Mouse (Mus musculus): ENCODE results near the gene Rab36. TPM values are rescaled to one million over a fixed set of nuclear protein-coding genes. Genes with fewer than 3 reads are reported as not detected.
A peak's percentile ranks its signal among the peaks of the same experiment; 100 is the strongest.

The Rab36 gene
- polyA plus RNA-seq, 1 experiment from 2014 or later = 15.0 TPM

DNA sequence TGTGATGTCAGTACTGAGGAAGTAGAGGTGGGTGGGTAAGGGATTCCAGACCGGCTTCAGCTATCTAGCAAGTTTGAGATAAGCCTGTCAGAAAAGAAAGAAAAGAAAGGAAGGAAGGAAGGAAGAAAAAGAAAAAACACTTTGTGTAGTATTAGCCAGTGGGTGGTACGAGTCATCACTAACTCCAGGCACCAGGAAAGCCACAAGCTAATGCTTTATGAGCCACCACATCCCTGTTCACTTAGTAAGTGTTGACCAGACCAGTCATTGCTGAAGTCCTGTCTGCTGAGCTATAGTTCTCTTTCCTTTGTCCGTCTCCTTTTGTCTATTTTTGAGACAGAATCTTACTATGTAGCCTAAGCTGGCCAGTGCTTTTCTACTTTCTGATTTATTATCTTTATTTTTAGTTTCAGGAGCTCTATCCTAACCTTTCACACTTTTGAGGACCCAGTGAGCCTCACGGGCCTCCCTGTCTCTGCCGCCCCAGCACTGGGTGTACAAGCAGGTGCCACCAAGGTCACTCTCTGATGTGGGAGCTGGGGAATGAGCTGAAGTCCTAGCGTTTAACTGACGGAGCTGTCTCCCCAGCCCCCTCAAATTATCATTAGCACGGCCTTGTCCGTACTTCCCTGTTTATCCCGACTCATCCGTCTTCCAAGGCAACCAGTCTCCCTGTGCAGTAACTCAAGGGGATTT, 33.6 kb downstream of the Rab36 start:
- peaks cover 6% of the 10 kb centered on the region; the same call in 1 of the 2 replicates for H3K36me3 ChIP-seq
- no peak for ATAC-seq (ENCODE audit: insufficient number of reproducible peaks, low FRiP score, low TSS enrichment, low read depth)

GRCm38 (mm10) chr10:75075665-75076064, 38.8 kb downstream of the Rab36 start:
- H3K9me3 ChIP-seq (replicated peaks) = no peaks in the 10 kb centered on the region
- no peak overlapping the region for H3K27ac ChIP-seq (replicated peaks)
- no peak overlapping the region for H3K9ac ChIP-seq
- H3K36me3 ChIP-seq = no peaks in the 10 kb centered on the region
- H3K27me3 ChIP-seq = no peaks in the 10 kb centered on the region
- H3K4me2 ChIP-seq (replicated peaks) = no peak overlapping the region
- no peak overlapping the region for H3K4me3 ChIP-seq (replicated peaks)
- peaks cover 10% of the 10 kb centered on the region for H3K4me1 ChIP-seq
- no peak for ATAC-seq (ENCODE audit: insufficient number of reproducible peaks, low FRiP score, low TSS enrichment, low read depth)
- 63% methylated on average over 5 of the region's 5 CpGs for WGBS

More for the DNA sequence above, 33.6 kb downstream of the Rab36 start:
- Histone ChIP-seq H3K4me3 (replicated peaks) (no peak overlapping the region), H3K4me2 (replicated peaks) (no peak overlapping the region), H3K4me1 (peaks cover 24% of the 10 kb centered on the region; the same call in 1 of the 2 replicates), H3K27me3 (no peaks in the 10 kb centered on the region), H3K27ac (replicated peaks) (no peak overlapping the region), H3K9ac (no peak overlapping the region), H3K9me3 (replicated peaks) (no peaks in the 10 kb centered on the region)
- WGBS = 74% methylated on average over 11 of the region's 11 CpGs

DNA sequence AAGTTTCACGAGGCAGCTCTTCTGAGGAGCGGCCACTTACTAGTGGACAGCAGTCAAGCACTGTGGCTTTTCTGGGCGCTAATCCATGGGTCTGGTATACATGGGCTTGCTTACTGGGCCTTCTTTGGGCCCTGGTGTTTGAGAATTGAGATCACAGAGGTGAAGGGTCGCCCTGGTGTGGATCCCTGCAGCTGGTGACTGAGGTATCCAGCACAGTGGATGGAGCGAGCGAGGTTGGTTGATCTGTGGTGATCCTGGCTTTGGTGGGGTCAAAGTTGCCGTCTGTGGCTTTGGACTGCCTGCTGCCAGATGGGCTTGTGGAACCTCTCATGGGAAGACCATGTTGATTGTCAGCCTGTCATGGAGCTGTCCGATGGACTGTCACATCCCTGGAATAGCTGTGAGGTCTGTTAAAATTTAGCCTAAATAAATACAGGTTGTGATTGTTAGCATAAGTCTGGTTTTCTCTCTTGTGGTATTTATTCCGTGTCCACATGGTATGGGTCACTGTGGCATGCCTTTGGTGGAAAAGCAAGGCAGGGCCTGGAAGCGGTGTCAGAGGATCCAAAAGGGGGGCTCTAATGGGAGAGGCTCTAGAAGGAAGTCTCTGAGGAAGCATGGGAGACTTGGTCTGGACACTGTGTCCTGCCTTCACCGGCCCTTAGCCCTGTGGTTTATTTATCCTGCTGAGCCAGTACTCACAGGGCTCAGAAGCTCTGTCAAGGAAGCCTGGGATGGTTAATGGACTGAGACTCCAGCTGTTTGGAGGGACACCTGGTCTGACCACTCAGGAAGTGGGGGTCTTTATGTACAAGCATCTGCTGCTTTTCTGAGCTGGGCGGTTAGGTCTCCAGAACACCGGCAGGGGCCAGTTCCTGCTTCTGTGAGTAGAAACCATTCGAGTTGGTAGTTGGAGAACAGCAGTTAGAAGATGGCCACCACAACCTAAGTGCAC, 41.6 kb downstream of the Rab36 start:
- Histone ChIP-seq H3K36me3 (no peaks in the 10 kb centered on the region), H3K9ac (no peak overlapping the region), H3K27me3 (no peaks in the 10 kb centered on the region), H3K4me1 (peaks cover 10% of the 10 kb centered on the region), H3K9me3 (replicated peaks) (no peaks in the 10 kb centered on the region), H3K4me3 (replicated peaks) (no peak overlapping the region), H3K4me2 (replicated peaks) (no peak overlapping the region), H3K27ac (replicated peaks) (no peak overlapping the region)
- ATAC-seq (ENCODE audit: insufficient number of reproducible peaks, low FRiP score, low TSS enrichment, low read depth) = no peak
- 74% methylated on average over 14 of the region's 14 CpGs for WGBS

GRCm38 (mm10) chr10:75085330-75085729, 48.5 kb downstream of the Rab36 start:
- Histone ChIP-seq H3K4me2 (replicated peaks) (no peak overlapping the region), H3K27ac (replicated peaks) (no peak overlapping the region), H3K36me3 (no peaks in the 10 kb centered on the region), H3K9me3 (replicated peaks) (no peaks in the 10 kb centered on the region), H3K27me3 (no peaks in the 10 kb centered on the region), H3K4me1 (no peaks in the 10 kb centered on the region), H3K9ac (no peak overlapping the region), H3K4me3 (replicated peaks) (no peak overlapping the region)
- no peak for ATAC-seq (ENCODE audit: insufficient number of reproducible peaks, low FRiP score, low TSS enrichment, low read depth)
- 65% methylated on average over 1 of the region's 1 CpGs for WGBS

- ATAC-seq (ENCODE audit: insufficient number of reproducible peaks, low FRiP score, low TSS enrichment, low read depth) = no peak
- no peaks in the 10 kb centered on the region for H3K27me3 ChIP-seq
- 92% methylated on average over 4 of the region's 4 CpGs for WGBS
Measured at GRCm38 (mm10) chr10:75088471-75088870, 51.6 kb downstream of the Rab36 start.

DNA sequence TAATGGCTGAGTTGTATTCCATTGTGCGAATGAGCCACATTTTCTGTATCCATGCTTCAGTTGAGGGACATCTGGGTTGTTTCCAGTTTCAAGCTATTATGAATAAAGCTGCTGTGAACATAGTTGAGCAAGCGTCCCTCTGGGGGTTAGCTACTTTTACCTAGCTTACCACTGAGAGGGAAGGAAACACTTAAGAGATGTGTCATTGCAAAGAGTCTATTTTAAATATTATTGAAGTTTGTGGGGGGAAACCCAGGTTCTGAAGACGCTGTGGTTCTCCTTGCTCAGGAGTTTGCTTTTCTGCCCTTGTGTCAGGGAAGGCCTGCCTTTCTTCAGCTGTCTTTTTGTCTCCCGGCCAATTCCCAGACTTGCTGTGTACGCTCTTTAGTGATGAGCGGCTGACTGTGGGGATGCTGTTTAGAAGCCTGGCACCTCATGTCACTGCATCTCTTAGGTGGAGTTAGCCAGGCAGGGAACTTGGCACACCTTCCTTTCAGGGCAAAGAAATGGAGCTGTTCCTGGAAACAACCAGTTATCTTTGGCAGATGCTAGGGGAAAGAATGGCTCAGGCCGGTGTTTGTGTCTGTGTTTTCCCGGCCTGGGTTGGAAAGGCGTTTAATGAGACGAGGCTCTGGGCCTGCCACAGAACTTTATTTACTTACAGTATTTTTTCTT, 54.8 kb downstream of the Rab36 start:
- Histone ChIP-seq H3K4me1 (peaks cover 19% of the 10 kb centered on the region), H3K27ac (replicated peaks) (peak overlapping the region; percentile 48; the same call in 1 of the 2 replicates), H3K36me3 (no peaks in the 10 kb centered on the region), H3K9me3 (replicated peaks) (no peaks in the 10 kb centered on the region), H3K27me3 (no peaks in the 10 kb centered on the region), H3K4me2 (replicated peaks) (no peak overlapping the region), H3K9ac (no peak overlapping the region), H3K4me3 (replicated peaks) (no peak overlapping the region)
- no peak for ATAC-seq (ENCODE audit: insufficient number of reproducible peaks, low FRiP score, low TSS enrichment, low read depth)
- WGBS = 73% methylated on average over 10 of the region's 10 CpGs

More at GRCm38 (mm10) chr10:75088471-75088870, 51.6 kb downstream of the Rab36 start:
- no peak overlapping the region for H3K9ac ChIP-seq
- no peak overlapping the region for H3K4me3 ChIP-seq (replicated peaks)
- H3K4me1 ChIP-seq = peaks cover 13% of the 10 kb centered on the region
- no peak overlapping the region for H3K4me2 ChIP-seq (replicated peaks)
- H3K36me3 ChIP-seq = no peaks in the 10 kb centered on the region
- H3K27ac ChIP-seq (replicated peaks) = no peak overlapping the region
- no peaks in the 10 kb centered on the region for H3K9me3 ChIP-seq (replicated peaks)

- Histone ChIP-seq H3K36me3 (no peaks in the 10 kb centered on the region), H3K27ac (replicated peaks) (no peak overlapping the region), H3K4me2 (replicated peaks) (peak overlapping the region; percentile 15; the same call in 1 of the 2 replicates), H3K9ac (no peak overlapping the region), H3K27me3 (no peaks in the 10 kb centered on the region), H3K4me1 (peaks cover 33% of the 10 kb centered on the region), H3K4me3 (replicated peaks) (no peak overlapping the region), H3K9me3 (replicated peaks) (no peaks in the 10 kb centered on the region)
- WGBS = 51% methylated on average over 22 of the region's 22 CpGs
- no peak for ATAC-seq (ENCODE audit: insufficient number of reproducible peaks, low FRiP score, low TSS enrichment, low read depth)
Measured at GRCm38 (mm10) chr10:75093252-75093987, 56.6 kb downstream of the Rab36 start.

DNA sequence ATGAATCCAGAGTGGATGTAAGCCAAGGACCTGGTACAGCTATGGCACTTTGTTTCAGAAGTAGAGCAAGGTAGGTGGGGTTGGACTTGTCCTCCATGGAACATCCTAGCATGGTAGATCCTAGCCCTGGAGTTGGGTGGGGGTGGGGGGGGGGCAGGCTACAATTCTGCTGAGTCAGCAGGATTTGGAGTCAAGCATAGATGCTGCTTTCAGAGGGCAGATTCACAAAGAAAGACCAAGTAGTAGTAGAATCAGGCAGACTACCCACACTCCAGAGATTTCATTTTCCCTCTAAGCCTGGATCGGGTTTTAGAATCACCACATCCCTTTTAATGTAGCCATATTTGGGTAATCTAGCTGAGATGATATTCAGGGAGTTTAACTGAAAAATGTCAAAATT, 57.5 kb downstream of the Rab36 start:
- no peaks in the 10 kb centered on the region for H3K36me3 ChIP-seq
- WGBS = 94% methylated on average over 1 of the region's 1 CpGs
- H3K27ac ChIP-seq (replicated peaks) = no peak overlapping the region
- H3K9ac ChIP-seq = no peak overlapping the region
- no peak for ATAC-seq (ENCODE audit: insufficient number of reproducible peaks, low FRiP score, low TSS enrichment, low read depth)
- peaks cover 42% of the 10 kb centered on the region for H3K4me1 ChIP-seq
- no peaks in the 10 kb centered on the region for H3K27me3 ChIP-seq
- no peak overlapping the region for H3K4me2 ChIP-seq (replicated peaks)
- H3K9me3 ChIP-seq (replicated peaks) = no peaks in the 10 kb centered on the region
- no peak overlapping the region for H3K4me3 ChIP-seq (replicated peaks)

DNA sequence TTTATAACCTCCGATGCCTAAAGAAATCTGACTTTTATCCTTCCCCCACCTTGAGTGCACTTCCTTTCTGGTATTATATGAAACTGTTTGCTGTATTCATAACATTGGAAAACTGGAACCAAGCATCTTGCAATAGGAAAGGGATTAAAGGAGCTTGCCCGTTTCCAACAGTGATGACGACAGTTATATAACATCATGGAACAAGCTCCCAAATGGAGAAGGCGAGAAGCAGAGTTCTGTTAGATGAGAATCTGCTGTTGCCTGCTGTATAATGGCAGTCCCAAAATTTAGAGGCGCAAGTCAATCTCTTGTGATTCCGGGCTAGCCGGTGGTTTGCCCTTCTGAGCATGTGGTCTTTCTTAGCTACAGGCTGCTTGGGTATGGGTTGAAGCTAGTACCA, 58.4 kb downstream of the Rab36 start:
- no peaks in the 10 kb centered on the region for H3K27me3 ChIP-seq
- no peak overlapping the region for H3K27ac ChIP-seq (replicated peaks)
- H3K9me3 ChIP-seq (replicated peaks) = no peaks in the 10 kb centered on the region
- H3K9ac ChIP-seq = no peak overlapping the region
- peaks cover 47% of the 10 kb centered on the region for H3K4me1 ChIP-seq
- no peaks in the 10 kb centered on the region for H3K36me3 ChIP-seq
- 93% methylated on average over 7 of the region's 7 CpGs for WGBS
- no peak overlapping the region for H3K4me3 ChIP-seq (replicated peaks)
- no peak for ATAC-seq (ENCODE audit: insufficient number of reproducible peaks, low FRiP score, low TSS enrichment, low read depth)
- no peak overlapping the region for H3K4me2 ChIP-seq (replicated peaks)

DNA sequence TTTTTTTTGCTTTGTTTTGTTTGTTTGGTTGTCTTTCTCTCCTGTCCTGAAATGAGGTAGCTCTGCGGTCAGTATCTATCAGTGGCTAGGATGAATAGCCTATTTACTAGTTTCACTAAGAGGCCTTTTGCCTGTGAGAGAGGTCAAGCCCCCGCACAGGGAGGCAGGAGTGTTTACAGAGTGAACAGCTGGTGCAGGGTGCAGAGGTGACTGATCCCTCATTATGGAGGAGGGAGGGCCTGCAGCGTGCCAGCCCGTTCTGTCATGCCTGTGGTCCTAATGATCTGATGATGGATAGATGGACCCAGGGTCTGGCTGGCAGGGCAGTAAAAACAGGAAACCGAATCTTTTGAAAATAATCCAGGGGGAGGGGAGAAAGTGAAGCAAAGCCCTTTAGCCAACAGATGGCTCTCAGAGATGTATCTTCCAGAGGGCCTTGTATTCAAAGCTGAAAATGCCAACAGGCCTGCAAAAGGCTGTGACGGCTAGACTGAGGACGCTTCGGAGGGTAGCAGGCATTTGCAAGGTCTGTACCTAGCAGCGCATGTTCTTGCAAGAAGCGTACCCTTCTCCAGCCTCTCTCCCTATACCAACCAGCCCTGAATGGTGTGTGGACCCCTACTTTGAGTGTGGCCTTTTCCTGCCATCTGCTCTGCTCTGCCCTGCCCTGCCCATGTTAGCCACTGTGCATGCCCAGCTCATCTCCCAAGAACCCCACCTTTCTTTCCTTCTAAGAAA, 61.8 kb downstream of the Rab36 start:
- Histone ChIP-seq H3K27me3 (no peaks in the 10 kb centered on the region), H3K4me1 (peaks cover 54% of the 10 kb centered on the region), H3K4me2 (replicated peaks) (no peak overlapping the region), H3K9me3 (replicated peaks) (no peaks in the 10 kb centered on the region), H3K4me3 (replicated peaks) (no peak overlapping the region), H3K36me3 (no peaks in the 10 kb centered on the region), H3K27ac (replicated peaks) (0 out of 2 replicates have a peak overlapping the region, but pooled peaks have one; percentile 17), H3K9ac (no peak overlapping the region)
- ATAC-seq (ENCODE audit: insufficient number of reproducible peaks, low FRiP score, low TSS enrichment, low read depth) = no peak
- WGBS = 44% methylated on average over 10 of the region's 10 CpGs
